In the genomic region with DNA sequence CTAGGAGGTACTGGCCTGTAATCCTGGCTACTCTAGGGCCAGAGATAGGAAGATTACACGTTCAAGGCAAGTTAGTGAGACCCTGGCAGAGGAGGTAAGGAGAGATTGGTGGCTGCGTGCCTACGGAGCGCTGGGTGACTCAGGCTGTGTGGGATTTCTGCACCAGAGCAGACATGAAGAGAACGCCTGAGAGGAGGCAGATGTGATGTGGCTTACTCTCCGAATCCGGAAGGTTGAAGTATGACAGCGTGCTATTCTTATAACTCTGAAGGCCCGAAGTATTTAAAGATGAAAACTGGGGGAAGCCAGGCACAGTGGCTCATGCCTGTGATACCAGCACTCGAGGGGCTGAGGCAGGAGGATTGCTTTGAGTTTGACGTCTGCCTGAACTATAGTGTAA, we compare ENCODE assay signal across 11 mouse cellular contexts. TPM values are rescaled to one million over a fixed set of nuclear protein-coding genes. Genes with fewer than 3 reads are reported as not detected.
A peak's percentile ranks its signal among the peaks of the same experiment; 100 is the strongest.
DNase-seq lines count a peak whose midpoint lies in the region; ATAC-seq lines count a peak whose summit lies in the region.
"Had no signal": no experiment of that assay in that cellular context is flagged by ENCODE, and none has a peak within 500 bp of the region (broad histone marks: within the 10 kb centered on the region; RNA-seq: fewer than 3 reads in every experiment).

No protein-coding gene starts in this region.

- H3K27ac ChIP-seq in hindbrain, embryonic 10.5 days, result 0 out of 2 replicates have a peak overlapping the region, but pooled peaks have one; percentile 12
- no peak overlapping the region for H3K27ac ChIP-seq in hindbrain, embryonic 14.5 days
- no peak overlapping the region for H3K27ac ChIP-seq in midbrain, embryonic 13.5 days
- H3K27ac ChIP-seq in midbrain, embryonic 14.5 days (replicated peaks; ENCODE audit: low read depth, low read length), result no peak overlapping the region
- 0 out of 2 replicates have a peak overlapping the region, but pooled peaks have one; percentile 4 for H3K27ac ChIP-seq in embryonic facial prominence, embryonic 15.5 days (replicated peaks)
- H3K27ac ChIP-seq: liver, embryonic 15.5 days had no signal

- peaks cover 29% of the 10 kb centered on the region for H3K36me3 ChIP-seq in hindbrain, embryonic 10.5 days
- peaks cover 11% of the 10 kb centered on the region; the same call in 1 of the 2 replicates for H3K36me3 ChIP-seq in hindbrain, embryonic 14.5 days (replicated peaks; ENCODE audit: control insufficient read depth, insufficient read depth)
- peaks cover 9% of the 10 kb centered on the region; the same call in 1 of the 2 replicates for H3K36me3 ChIP-seq in midbrain, embryonic 13.5 days
- peaks cover 8% of the 10 kb centered on the region; the same call in 1 of the 2 replicates for H3K36me3 ChIP-seq in midbrain, embryonic 14.5 days (ENCODE audit: control insufficient read depth, insufficient read depth, low read length)
- peaks cover 36% of the 10 kb centered on the region for H3K36me3 ChIP-seq in embryonic facial prominence, embryonic 15.5 days

- no peak overlapping the region for H3K9ac ChIP-seq in hindbrain, embryonic 14.5 days
- 0 out of 2 replicates have a peak overlapping the region, but pooled peaks have one; percentile 23 for H3K9ac ChIP-seq in midbrain, embryonic 13.5 days (replicated peaks)
- H3K9ac ChIP-seq in midbrain, embryonic 14.5 days (replicated peaks; ENCODE audit: low read length), result no peak overlapping the region
- H3K9ac ChIP-seq in embryonic facial prominence, embryonic 15.5 days, result no peak overlapping the region
- H3K9ac ChIP-seq: liver, embryonic 15.5 days had no signal

- no peak overlapping the region for H3K4me2 ChIP-seq in hindbrain, embryonic 14.5 days (replicated peaks)
- H3K4me2 ChIP-seq in midbrain, embryonic 13.5 days (replicated peaks), result no peak overlapping the region
- no peak overlapping the region for H3K4me2 ChIP-seq in midbrain, embryonic 14.5 days (ENCODE audit: low read length)
- no peak overlapping the region for H3K4me2 ChIP-seq in embryonic facial prominence, embryonic 15.5 days (replicated peaks)
- H3K4me2 ChIP-seq: liver, embryonic 15.5 days had no signal

- H3K4me3 ChIP-seq in hindbrain, embryonic 10.5 days, result no peak overlapping the region
- H3K4me3 ChIP-seq in hindbrain, embryonic 14.5 days (replicated peaks; ENCODE audit: low read length), result no peak overlapping the region
- no peak overlapping the region for H3K4me3 ChIP-seq in midbrain, embryonic 13.5 days (replicated peaks)
- H3K4me3 ChIP-seq in midbrain, embryonic 14.5 days (replicated peaks; ENCODE audit: low read depth, low read length), result no peak overlapping the region
- no peak overlapping the region for H3K4me3 ChIP-seq in embryonic facial prominence, embryonic 15.5 days (replicated peaks)
- H3K4me3 ChIP-seq: erythroblast, embryonic 14.5 days; liver, embryonic 15.5 days had no signal

- H3K27me3 ChIP-seq in hindbrain, embryonic 10.5 days (ENCODE audit: insufficient read depth, poor library complexity, severe bottlenecking), result peaks cover 17% of the 10 kb centered on the region
- no peaks in the 10 kb centered on the region for H3K27me3 ChIP-seq in hindbrain, embryonic 14.5 days (ENCODE audit: control insufficient read depth, insufficient read depth, low read length)
- H3K27me3 ChIP-seq in midbrain, embryonic 13.5 days, result no peaks in the 10 kb centered on the region
- H3K27me3 ChIP-seq in midbrain, embryonic 14.5 days (ENCODE audit: control insufficient read depth, insufficient read depth, low read length), result no peaks in the 10 kb centered on the region; the same call in 1 of the 2 replicates
- no peaks in the 10 kb centered on the region for H3K27me3 ChIP-seq in embryonic facial prominence, embryonic 15.5 days

- no peaks in the 10 kb centered on the region for H3K9me3 ChIP-seq in hindbrain, embryonic 10.5 days
- no peaks in the 10 kb centered on the region for H3K9me3 ChIP-seq in hindbrain, embryonic 14.5 days (ENCODE audit: control insufficient read depth, low read length)
- no peaks in the 10 kb centered on the region for H3K9me3 ChIP-seq in midbrain, embryonic 13.5 days
- H3K9me3 ChIP-seq in midbrain, embryonic 14.5 days (ENCODE audit: control insufficient read depth, low read length), result no peaks in the 10 kb centered on the region
- no peaks in the 10 kb centered on the region for H3K9me3 ChIP-seq in embryonic facial prominence, embryonic 15.5 days (replicated peaks)
- H3K9me3 ChIP-seq: G1E; liver, embryonic 15.5 days had no signal

- 80% methylated on average over 11 of the region's 11 CpGs for WGBS in hindbrain, embryonic 10.5 days
- 88% methylated on average over 11 of the region's 11 CpGs for WGBS in hindbrain, embryonic 14.5 days
- 79% methylated on average over 11 of the region's 11 CpGs for WGBS in midbrain, embryonic 13.5 days
- 84% methylated on average over 11 of the region's 11 CpGs for WGBS in midbrain, embryonic 14.5 days
- WGBS in embryonic facial prominence, embryonic 15.5 days, result 60% methylated on average over 11 of the region's 11 CpGs

- DNase-seq in hindbrain, embryonic 10.5 days (ENCODE audit: low spot score), result no peak
- DNase-seq in hindbrain, embryonic 14.5 days (ENCODE audit: low spot score), result no peak
- DNase-seq in midbrain, embryonic 14.5 days, result no peak
- DNase-seq in right cerebral cortex, postnatal 36 days (ENCODE audit: low spot score in 2 of 2), result peak; percentile 78 to 86
- DNase-seq in cerebellum, postnatal 25 days, result no peak
- DNase-seq: kidney, postnatal 25 days had no signal

- H3K4me1 ChIP-seq in hindbrain, embryonic 10.5 days (replicated peaks), result peaks cover 58% of the 10 kb centered on the region
- no peaks in the 10 kb centered on the region for H3K4me1 ChIP-seq in hindbrain, embryonic 14.5 days (replicated peaks; ENCODE audit: control insufficient read depth, insufficient read depth, low read length)
- H3K4me1 ChIP-seq in midbrain, embryonic 13.5 days (replicated peaks), result peaks cover 19% of the 10 kb centered on the region
- H3K4me1 ChIP-seq in midbrain, embryonic 14.5 days (ENCODE audit: control insufficient read depth, insufficient read depth, low read length), result no peaks in the 10 kb centered on the region
- H3K4me1 ChIP-seq in embryonic facial prominence, embryonic 15.5 days, result peaks cover 20% of the 10 kb centered on the region

- no peak for ATAC-seq in hindbrain, embryonic 14.5 days (ENCODE audit: low FRiP score)
- no peak for ATAC-seq in midbrain, embryonic 13.5 days
- ATAC-seq in midbrain, embryonic 14.5 days (ENCODE audit: low FRiP score, low TSS enrichment), result no peak
- no peak for ATAC-seq in embryonic facial prominence, embryonic 15.5 days (ENCODE audit: insufficient number of reproducible peaks, low FRiP score, low TSS enrichment, low read depth)

RNA-seq across cellular contexts. Expression of a gene that starts 15.2 kb away (rescaled TPM):
- 0.70 and 0.82 TPM in 2 replicates for polyA plus RNA-seq in hindbrain, embryonic 10.5 days (2016; fragmentation: Nextera tagmentation; extraction: Ambion mirVana)
- polyA plus RNA-seq in hindbrain, embryonic 14.5 days (2014; fragmentation: Nextera tagmentation; extraction: Ambion mirVana), result 0.94 and 0.95 TPM in 2 replicates
- polyA plus RNA-seq in midbrain, embryonic 13.5 days (2015; fragmentation: Nextera tagmentation; extraction: Ambion mirVana), result 0.87 and 0.97 TPM in 2 replicates
- 0.54 and 1.2 TPM in 2 replicates for polyA plus RNA-seq in midbrain, embryonic 14.5 days (2014; fragmentation: Nextera tagmentation; extraction: Ambion mirVana)
- 1.5 and 2.0 TPM in 2 replicates for polyA plus RNA-seq in embryonic facial prominence, embryonic 15.5 days (2015; fragmentation: Nextera tagmentation; extraction: Ambion mirVana)
- polyA plus RNA-seq: G1E had no signal

RNA-seq across cellular contexts. Expression of a gene that starts 28.2 kb away (rescaled TPM):
- polyA plus RNA-seq in hindbrain, embryonic 10.5 days (2016; fragmentation: Nextera tagmentation; extraction: Ambion mirVana), result 9.6 and 12.4 TPM in 2 replicates
- polyA plus RNA-seq in hindbrain, embryonic 14.5 days (2014; fragmentation: Nextera tagmentation; extraction: Ambion mirVana), result 10.0 and 10.9 TPM in 2 replicates
- polyA plus RNA-seq in midbrain, embryonic 13.5 days (2015; fragmentation: Nextera tagmentation; extraction: Ambion mirVana), result 8.4 and 8.5 TPM in 2 replicates
- 7.0 and 8.0 TPM in 2 replicates for polyA plus RNA-seq in midbrain, embryonic 14.5 days (2014; fragmentation: Nextera tagmentation; extraction: Ambion mirVana)
- polyA plus RNA-seq in embryonic facial prominence, embryonic 15.5 days (2015; fragmentation: Nextera tagmentation; extraction: Ambion mirVana), result 20.8 and 21.3 TPM in 2 replicates

RNA-seq across cellular contexts. Expression of a gene that starts 51.6 kb away (rescaled TPM):
- 1.6 and 6.5 TPM in 2 replicates for polyA plus RNA-seq in hindbrain, embryonic 10.5 days (2016; fragmentation: Nextera tagmentation; extraction: Ambion mirVana)
- polyA plus RNA-seq in hindbrain, embryonic 14.5 days (2014; fragmentation: Nextera tagmentation; extraction: Ambion mirVana), result 0.25 and 0.40 TPM in 2 replicates
- polyA plus RNA-seq in midbrain, embryonic 13.5 days (2015; fragmentation: Nextera tagmentation; extraction: Ambion mirVana), result 0.07 TPM in 1 of 2 replicates, not detected in the other
- polyA plus RNA-seq in midbrain, embryonic 14.5 days (2014; fragmentation: Nextera tagmentation; extraction: Ambion mirVana), result not detected in 2 replicates
- 7.5 TPM in 2 replicates for polyA plus RNA-seq in embryonic facial prominence, embryonic 15.5 days (2015; fragmentation: Nextera tagmentation; extraction: Ambion mirVana)

RNA-seq across cellular contexts. Expression of a gene that starts 58.1 kb away (rescaled TPM):
- polyA plus RNA-seq in hindbrain, embryonic 10.5 days (2016; fragmentation: Nextera tagmentation; extraction: Ambion mirVana), result 4.2 and 4.7 TPM in 2 replicates
- not detected in 2 replicates for polyA plus RNA-seq in hindbrain, embryonic 14.5 days (2014; fragmentation: Nextera tagmentation; extraction: Ambion mirVana)
- polyA plus RNA-seq in midbrain, embryonic 13.5 days (2015; fragmentation: Nextera tagmentation; extraction: Ambion mirVana), result 0.26 and 0.28 TPM in 2 replicates
- polyA plus RNA-seq in midbrain, embryonic 14.5 days (2014; fragmentation: Nextera tagmentation; extraction: Ambion mirVana), result not detected in 2 replicates
- polyA plus RNA-seq in embryonic facial prominence, embryonic 15.5 days (2015; fragmentation: Nextera tagmentation; extraction: Ambion mirVana), result 1.6 and 1.9 TPM in 2 replicates
- polyA plus RNA-seq: erythroblast, embryonic 14.5 days; liver, embryonic 15.5 days had no signal

Comparison
In these comparisons a context has a peak if more than half of its experiments do, and no peak if none do; other contexts are left out.
1. H3K27ac ChIP-seq: peak in hindbrain, embryonic 10.5 days (single experiment) and embryonic facial prominence, embryonic 15.5 days (single experiment); none in hindbrain, embryonic 14.5 days (single experiment), midbrain, embryonic 13.5 days (single experiment) and midbrain, embryonic 14.5 days (single experiment).
2. DNase-seq: peak in right cerebral cortex, postnatal 36 days (2 of 2); none in hindbrain, embryonic 10.5 days (single experiment), hindbrain, embryonic 14.5 days (single experiment), midbrain, embryonic 14.5 days (single experiment) and cerebellum, postnatal 25 days (0 of 2).